Mouse (Mus musculus): ENCODE results near the gene Znhit3.
"Not testable (repeated sequence)": the region's sequence is repeated elsewhere in the genome, so short reads cannot be mapped to it uniquely, and the experiment has no call there.

Znhit3 gene

GRCm38 (mm10) chr11:84879007-84879771 is 37.0 kb downstream of the Znhit3 start:
- intact Hi-C loops (cut with DNase I), result no loop called here

DNA sequence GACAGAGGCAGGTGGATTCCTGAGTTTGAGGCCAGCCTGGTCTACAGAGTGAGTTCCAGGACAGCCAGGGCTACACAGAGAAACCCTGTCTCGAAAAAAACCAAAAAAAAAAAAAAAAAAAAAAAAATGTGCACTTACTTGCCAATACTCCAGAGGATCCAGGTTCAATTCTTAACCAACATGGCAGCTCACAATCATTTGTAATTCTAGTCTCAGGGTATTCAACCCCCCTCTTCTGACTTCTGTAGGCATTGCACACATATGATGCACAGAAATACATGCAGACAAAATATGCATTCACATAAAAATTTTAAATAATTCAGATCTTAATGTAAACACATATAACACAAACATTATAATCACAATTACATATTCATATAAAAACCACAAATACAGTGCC is 40.1 kb downstream of the Znhit3 start:
- intact Hi-C loops (cut with DNase I), result not testable (repeated sequence)

- intact Hi-C loops (cut with DNase I), result no loop called here
Observed at GRCm38 (mm10) chr11:84873042-84873833, 42.9 kb downstream of the Znhit3 start.

DNA sequence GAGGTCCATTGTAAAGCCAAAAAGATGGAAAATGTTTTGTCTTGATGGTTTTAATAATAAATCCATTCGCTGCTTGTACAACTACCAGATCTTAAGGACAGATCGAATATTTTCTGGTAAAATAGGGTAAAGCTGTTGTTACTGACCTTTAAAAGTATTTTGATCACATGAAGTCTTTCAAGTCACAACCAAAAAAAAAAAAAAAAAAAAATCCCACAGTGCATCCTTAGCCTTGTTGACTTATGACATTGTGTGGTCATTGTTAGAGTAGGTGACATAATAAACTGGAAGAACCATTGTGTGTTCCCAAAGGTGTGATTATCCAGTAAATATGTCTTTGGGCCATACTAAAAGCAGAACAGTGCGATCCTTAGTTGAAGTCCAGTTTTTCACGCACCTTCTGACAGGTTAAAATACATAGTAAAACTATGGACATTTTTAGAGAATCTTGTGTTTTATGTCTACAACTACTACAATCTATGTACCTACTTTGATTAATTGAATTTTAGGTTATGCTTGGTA is 44.6 kb downstream of the Znhit3 start:
- intact Hi-C loops (cut with DNase I), result no loop called here

- intact Hi-C loops (cut with DNase I), result no loop called here
Observed at GRCm38 (mm10) chr11:84871046-84871445, 45.1 kb downstream of the Znhit3 start.

GRCm38 (mm10) chr11:84870337-84871043 is 45.7 kb downstream of the Znhit3 start, which contains the start of gene Ggnbp2:
Ggnbp2 (minus strand) TSS chr11:84870817.
- intact Hi-C loops (cut with DNase I), result no loop called here

DNA sequence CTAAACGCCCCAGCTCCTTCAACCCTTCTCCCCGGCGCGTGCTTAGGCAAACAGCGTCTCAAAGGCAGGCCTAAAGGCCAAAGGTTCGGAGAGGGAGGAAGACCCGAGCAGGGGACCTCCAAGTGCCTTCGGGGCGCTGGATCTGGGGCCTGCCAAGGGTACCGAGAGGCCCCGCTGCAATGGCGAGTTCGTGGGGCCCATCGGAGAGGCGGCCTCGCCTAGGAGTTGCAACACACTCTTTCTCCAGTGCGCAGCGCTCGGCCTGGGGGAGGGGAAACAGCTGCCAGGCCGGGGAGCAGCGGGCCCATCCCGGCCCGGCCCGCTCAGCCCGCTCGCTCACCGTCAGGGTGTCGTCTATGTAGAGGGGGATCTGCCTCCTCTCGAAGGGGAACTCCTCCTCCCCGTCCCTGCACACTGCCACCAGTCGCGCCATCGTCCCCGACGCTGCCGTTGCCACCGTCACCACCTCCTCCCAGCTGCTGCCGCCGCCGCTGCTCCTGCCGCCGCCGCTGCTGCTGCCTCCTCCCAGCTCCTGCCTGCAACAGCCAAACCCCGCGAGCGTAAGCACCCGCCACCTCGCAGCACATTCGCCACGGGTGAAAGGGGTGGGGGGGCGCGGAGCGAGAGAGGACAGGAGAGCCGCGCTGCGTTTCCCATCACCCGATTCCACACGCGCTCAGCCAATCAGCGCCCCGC is 46.5 kb downstream of the Znhit3 start:
- intact Hi-C loops (cut with DNase I), result loop anchor here (5.0 kb wide), 1 partner anchor 42 kb away; the partner anchor contains the start of gene Dhrs11

- intact Hi-C loops (cut with DNase I), result loop anchor here (5.0 kb wide), 1 partner anchor 42 kb away; the partner anchor contains the start of gene Dhrs11
Observed at GRCm38 (mm10) chr11:84868786-84869259, 47.3 kb downstream of the Znhit3 start.

- intact Hi-C loops (cut with DNase I), result loop anchor here (5.0 kb wide), 1 partner anchor 40 kb away; the partner anchor contains the start of gene Dhrs11
Observed at GRCm38 (mm10) chr11:84867586-84867985, 48.6 kb downstream of the Znhit3 start.

DNA sequence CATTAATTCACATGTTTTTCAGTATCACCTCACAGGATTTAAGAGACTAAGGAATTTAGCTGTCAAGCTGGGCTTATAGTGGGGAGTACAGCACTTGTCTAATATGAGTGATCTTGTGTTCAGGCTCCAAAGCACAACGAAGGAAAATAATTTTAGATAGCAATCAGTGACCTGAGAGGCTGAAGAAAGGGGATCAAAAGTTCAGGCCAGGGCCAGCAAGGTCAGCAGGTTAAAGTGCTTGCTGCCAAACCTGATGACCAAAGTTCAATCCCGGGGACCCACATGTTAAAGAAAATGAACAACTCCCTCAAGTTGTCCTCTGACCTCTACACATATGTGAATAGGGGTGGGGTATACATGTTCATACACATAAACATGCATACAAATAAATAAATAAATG is 50.9 kb downstream of the Znhit3 start:
- intact Hi-C loops (cut with DNase I), result loop anchor here (5.0 kb wide), 1 partner anchor 38 kb away; the partner anchor contains the start of gene Dhrs11

Small RNA genes within 50 kb of the gene (microRNA-seq; reads per million reads assigned to microRNA genes)
- 0 reads per million in 2 experiments for gene Gm23564
